Mouse (Mus musculus) MEL (cell line): ENCODE data around the gene Mrnip.

Source experiments
- CTCF ChIP-seq, 3 experiments: IDR thresholded peaks in 2 of 3; conservative IDR thresholded peaks in 1 of 3; 2 replicates each; pipeline ENCODE4 v1.5.1; 2011 to 2012; ENCODE audit warnings: low read length in 3 of 3, low read depth in 2 of 3, mild to moderate bottlenecking in 2 of 3, improper control_type of control experiment in 1 of 3, inconsistent platforms in 1 of 3, mixed read lengths in 1 of 3, moderate library complexity in 1 of 3; ENCODE audit not compliant: control insufficient read depth in 1 of 3, insufficient read depth in 1 of 3, poor library complexity in 1 of 3, severe bottlenecking in 1 of 3
- GATA1 ChIP-seq: IDR thresholded peaks from 2 replicates; pipeline ENCODE4 v1.6.1; 2011; ENCODE audit warnings: low read depth, low read length, improper control_type of control experiment
- HCFC1 ChIP-seq: IDR thresholded peaks from 2 replicates; pipeline ENCODE4 v1.6.1; 2012; ENCODE audit warnings: low read depth, mild to moderate bottlenecking, inconsistent platforms, low read length, improper control_type of control experiment, moderate library complexity
- MXI1 ChIP-seq: IDR thresholded peaks from 2 replicates; pipeline ENCODE4 v1.6.1; 2011; ENCODE audit warnings: mild to moderate bottlenecking, low read depth, low read length, improper control_type of control experiment
- NRF1 ChIP-seq: IDR thresholded peaks from 2 replicates; pipeline ENCODE4 v1.6.1; 2014; ENCODE audit warnings: low read depth, mild to moderate bottlenecking, inconsistent platforms, low read length, improper control_type of control experiment, moderate library complexity; ENCODE audit not compliant: poor library complexity, insufficient read depth, severe bottlenecking

GRCm38 (mm10) chr11:50188682-50189081 is 14.4 kb downstream of the Mrnip start:
- no peak for TF ChIP-seq GATA1
- no peak for TF ChIP-seq NRF1
- TF ChIP-seq CTCF (IDR thresholded peaks at IDR 0.05 in 2 of 3, conservative IDR thresholded peaks at IDR 0.05 in 1 of 3; ENCODE audit: control insufficient read depth in 1 of 3, insufficient read depth in 1 of 3, low read depth in 2 of 3, low read length in 3 of 3, poor library complexity in 1 of 3, severe bottlenecking in 1 of 3): no peak
- TF ChIP-seq HCFC1: no peak
- TF ChIP-seq MXI1: no peak
